Mouse (Mus musculus) erythroblast, embryonic 14.5 days (primary cell): ENCODE data around the gene Cacna1d.

Experiments
- GATA1 ChIP-seq: IDR thresholded peaks from 2 replicates; pipeline ENCODE4 v1.6.1; 2012; ENCODE audit warnings: low read length, inconsistent platforms, mixed read lengths
- TAL1 ChIP-seq: IDR thresholded peaks from 3 replicates; pipeline ENCODE4 v1.6.1; 2012; ENCODE audit warnings: low read length, inconsistent platforms, mixed read lengths

- TF ChIP-seq GATA1 (no peak), TAL1 (no peak)
Observed at GRCm38 (mm10) chr14:30415830-30416229, 75.4 kb downstream of the Cacna1d start.
